Mouse (Mus musculus): ENCODE data around the gene Cfap126.
"Not testable (repeated sequence)": the region's sequence is repeated elsewhere in the genome, so short reads cannot be mapped to it uniquely, and the experiment has no call there.

GRCm38 (mm10) chr1:171137486-171138155, 23.9 kb downstream of the Cfap126 start:
- TF ChIP-seq CTCF (IDR thresholded peaks at IDR 0.05; ENCODE audit: borderline replicate concordance, insufficient read depth, low read depth, low read length); POLR2A (IDR thresholded peaks at IDR 0.05; ENCODE audit: borderline replicate concordance, insufficient read depth, low read length): not testable (repeated sequence)
